In the genomic region with DNA sequence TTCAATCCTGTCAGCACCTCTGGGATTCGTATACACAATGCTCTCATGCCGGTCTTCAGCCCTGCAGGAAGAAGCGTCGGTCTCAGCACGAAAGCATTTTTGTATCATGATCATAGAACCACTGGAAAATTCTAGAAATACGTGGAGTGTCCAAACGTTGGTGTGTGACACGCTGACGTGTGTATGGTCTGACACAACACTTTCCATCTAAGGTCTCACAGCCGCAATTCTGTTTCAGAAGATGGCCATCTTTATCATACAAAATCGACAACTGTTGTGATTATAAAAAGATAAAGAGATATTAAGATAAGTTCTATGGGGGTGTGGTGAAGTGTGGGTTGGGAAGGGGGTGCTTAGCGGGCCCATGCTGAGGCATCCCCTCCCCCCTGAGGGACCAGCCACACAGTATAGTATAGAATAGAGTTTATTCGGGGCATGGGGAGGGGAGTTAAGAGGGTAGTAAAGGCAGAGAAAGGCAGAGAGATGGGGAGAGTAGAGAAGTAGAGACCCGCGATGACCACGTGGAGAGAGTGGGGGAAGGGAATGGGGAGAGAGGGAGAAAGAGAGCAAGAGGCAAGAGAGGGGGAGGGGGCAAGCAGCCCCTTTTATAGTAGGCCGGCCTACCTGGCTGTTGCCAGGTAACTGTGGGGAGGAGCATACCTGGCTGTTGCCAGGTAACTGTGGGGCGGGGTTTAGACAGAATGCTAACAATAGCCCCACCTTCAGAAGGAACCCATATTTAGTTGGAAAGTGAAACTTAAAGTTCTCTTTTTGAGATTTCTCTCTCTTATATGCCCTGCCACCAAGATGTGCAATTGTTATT, we compare ENCODE assay signal across 8 mouse cellular contexts.
DNase-seq lines count a peak whose midpoint lies in the region; ATAC-seq lines count a peak whose summit lies in the region.

No protein-coding gene starts in this region.

- intact Hi-C loops in left cerebral cortex, postnatal 36 days (cut with DNase I), result loop anchor here (5.0 kb wide), 1 partner anchor 72 kb away; no protein-coding TSS in a partner anchor

- H3K4me3 ChIP-seq in megakaryocyte, embryonic 14.5 days (replicated peaks), result peak overlapping the region; percentile 5
- no peak overlapping the region for H3K4me3 ChIP-seq in forebrain, embryonic 15.5 days
- 0 out of 2 replicates have a peak overlapping the region, but pooled peaks have one; percentile 5 for H3K4me3 ChIP-seq in midbrain, embryonic 12.5 days

- peaks cover 9% of the 10 kb centered on the region for H3K27me3 ChIP-seq in megakaryocyte, embryonic 14.5 days (replicated peaks)
- no peaks in the 10 kb centered on the region for H3K27me3 ChIP-seq in forebrain, embryonic 15.5 days
- H3K27me3 ChIP-seq in midbrain, embryonic 12.5 days, result peaks cover 37% of the 10 kb centered on the region

- WGBS in forebrain, embryonic 15.5 days, result 42% methylated on average over 18 of the region's 18 CpGs
- WGBS in midbrain, embryonic 12.5 days, result 45% methylated on average over 18 of the region's 18 CpGs

- no peak overlapping the region for H3K27ac ChIP-seq in forebrain, embryonic 15.5 days (replicated peaks)
- H3K27ac ChIP-seq in midbrain, embryonic 12.5 days (replicated peaks), result no peak overlapping the region

- H3K4me1 ChIP-seq in megakaryocyte, embryonic 14.5 days, result 0 out of 2 replicates have a peak, but pooled peaks cover 3% of the 10 kb centered on the region
- H3K4me1 ChIP-seq in forebrain, embryonic 15.5 days, result peaks cover 52% of the 10 kb centered on the region
- peaks cover 53% of the 10 kb centered on the region for H3K4me1 ChIP-seq in midbrain, embryonic 12.5 days

- no peak overlapping the region for H3K9ac ChIP-seq in forebrain, embryonic 15.5 days (replicated peaks)
- no peak overlapping the region for H3K9ac ChIP-seq in midbrain, embryonic 12.5 days (replicated peaks)

- 0 out of 2 replicates have a peak, but pooled peaks cover 6% of the 10 kb centered on the region for H3K9me3 ChIP-seq in megakaryocyte, embryonic 14.5 days
- H3K9me3 ChIP-seq in forebrain, embryonic 15.5 days, result no peaks in the 10 kb centered on the region
- no peaks in the 10 kb centered on the region for H3K9me3 ChIP-seq in midbrain, embryonic 12.5 days

- H3K36me3 ChIP-seq in megakaryocyte, embryonic 14.5 days (replicated peaks; ENCODE audit: low read length), result no peaks in the 10 kb centered on the region
- no peaks in the 10 kb centered on the region for H3K36me3 ChIP-seq in forebrain, embryonic 15.5 days
- H3K36me3 ChIP-seq in midbrain, embryonic 12.5 days, result no peaks in the 10 kb centered on the region

- peak overlapping the region; percentile 47 for H3K4me2 ChIP-seq in forebrain, embryonic 15.5 days (replicated peaks)
- H3K4me2 ChIP-seq in midbrain, embryonic 12.5 days (replicated peaks), result peak overlapping the region; percentile 42

- DNase-seq in kidney, postnatal 10 days, result peak; percentile 61
- no peak for DNase-seq in gastrocnemius, postnatal 4 days (ENCODE audit: low spot score in 2 of 2)
- DNase-seq in frontal cortex, postnatal 10 days (ENCODE audit: low spot score in 2 of 2), result no peak
- DNase-seq in left cerebral cortex, postnatal 36 days (ENCODE audit: low spot score in 2 of 2), result no peak

- ATAC-seq in megakaryocyte, adult 5-6 weeks (ENCODE audit: poor library complexity, severe bottlenecking), result no peak
- ATAC-seq in forebrain, embryonic 15.5 days (replicated peaks), result no peak
- ATAC-seq in midbrain, embryonic 12.5 days (ENCODE audit: low FRiP score, low read depth), result no peak
